Mouse (Mus musculus) megakaryocyte, embryonic 14.5 days (primary cell): ENCODE data around the gene B4galt7.
"Not testable (repeated sequence)": the region's sequence is repeated elsewhere in the genome, so short reads cannot be mapped to it uniquely, and the experiment has no call there.

ENCODE experiments used
- FLI1 ChIP-seq: IDR thresholded peaks from 2 replicates; pipeline ENCODE4 v1.6.1; 2012; ENCODE audit warnings: low read length, inconsistent platforms, mixed read lengths
- GATA1 ChIP-seq: IDR thresholded peaks from 3 replicates; pipeline ENCODE4 v1.6.1; 2012; ENCODE audit warnings: mixed read lengths, low read length, inconsistent platforms, borderline replicate concordance

GRCm38 (mm10) chr13:55622156-55622648 is 22.5 kb downstream of the B4galt7 start:
- TF ChIP-seq FLI1, GATA1: not testable (repeated sequence)
